Mouse (Mus musculus) heart, postnatal 0 days (tissue): ENCODE measurements at regions not wholly inside any gene's neighbourhood (a gene's known extent, or its start where the extent isn't known, plus 50 kb on each side); places are given as distances from the start of the nearest gene placed in this dataset.

Experiments
- ATAC-seq: fragments of 200-750 bp; cut with Nextera tagmentation; 2 replicates; pipeline ENCODE4 v1.8.0; 2017; ENCODE audit warnings: low read depth, moderate number of reproducible peaks, moderate library complexity; ENCODE audit not compliant: insufficient read depth
- DNase-seq: peaks from one replicate; pipeline ENCODE4 v3.0.0-alpha.2; 2016; ENCODE audit warnings: low spot score
- H3K27ac ChIP-seq: fragments of 300-500 bp; sonication (generic); 2 replicates; pipeline ENCODE4 v1.5.1; 2014; ENCODE audit warnings: low read depth, mild to moderate bottlenecking
- H3K27me3 ChIP-seq: fragments of 300-500 bp; sonication (generic); 2 replicates; pipeline ENCODE4 v1.6.1; 2014; ENCODE audit warnings: low read length, mixed read lengths; ENCODE audit not compliant: control insufficient read depth, insufficient read depth
- H3K36me3 ChIP-seq: fragments of 300-500 bp; sonication (generic); replicated peaks from 2 replicates; pipeline ENCODE4 v1.6.1; 2014; ENCODE audit warnings: low read length, mixed read lengths; ENCODE audit not compliant: control insufficient read depth, insufficient read depth
- H3K4me1 ChIP-seq: fragments of 300-500 bp; sonication (generic); 2 replicates; pipeline ENCODE4 v1.6.1; 2014; ENCODE audit warnings: antibody characterized with exemption; ENCODE audit not compliant: control insufficient read depth, insufficient read depth
- H3K4me2 ChIP-seq: fragments of 300-500 bp; sonication (generic); 2 replicates; pipeline ENCODE4 v1.6.1; 2014; ENCODE audit warnings: low read depth, mild to moderate bottlenecking, low read length, moderate library complexity
- H3K4me3 ChIP-seq: fragments of 300-500 bp; sonication (generic); 2 replicates; pipeline ENCODE4 v1.5.1; 2014; ENCODE audit warnings: low read depth, low read length
- H3K9ac ChIP-seq: fragments of 300-500 bp; sonication (generic); replicated peaks from 2 replicates; pipeline ENCODE4 v1.6.1; 2014; ENCODE audit warnings: low read depth, low read length, mixed read lengths
- H3K9me3 ChIP-seq: fragments of 300-500 bp; sonication (generic); replicated peaks from 2 replicates; pipeline ENCODE4 v1.6.1; 2016; ENCODE audit warnings: low read length; ENCODE audit not compliant: control insufficient read depth
- CTCF ChIP-seq: IDR thresholded peaks from 2 replicates; pipeline ENCODE4 v1.5.1; 2016; ENCODE audit warnings: antibody characterized with exemption, control low read depth, low read depth
- EP300 ChIP-seq: IDR thresholded peaks from 2 replicates; pipeline ENCODE4 v1.6.1; 2016; ENCODE audit warnings: antibody characterized with exemption, low read depth
- WGBS: fragments of 180-500 bp; shearing (Covaris S2); extraction: QIAGEN DNeasy Blood & Tissue Kit; methylation state at CpG from one replicate; pipeline ENCODE4 v1.1.7; 2014; 5-methylcytosine and 5-hydroxymethylcytosine counted together

DNA sequence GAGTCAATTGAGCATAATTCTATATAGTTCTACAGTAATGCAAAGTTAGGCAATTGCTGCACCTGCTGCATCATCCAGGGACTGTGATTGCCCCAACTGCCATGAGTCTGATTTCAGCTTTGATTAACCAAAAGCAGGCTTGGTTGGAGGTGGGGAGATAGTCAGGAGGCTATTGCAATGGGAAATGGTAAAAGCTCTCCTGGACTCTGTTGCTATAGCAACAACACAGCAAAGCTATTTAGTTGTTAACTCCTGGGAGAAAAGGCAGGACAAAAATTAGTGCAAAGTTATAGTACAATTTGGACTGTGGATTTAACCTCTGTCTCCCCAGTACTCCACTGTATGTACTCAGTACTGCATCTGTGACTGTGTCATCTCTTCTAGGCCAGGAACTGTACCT lies 51.7 kb upstream of the Rasgrf1 start:
- Histone ChIP-seq H3K9ac (no peak overlapping the region), H3K36me3 (no peaks in the 10 kb centered on the region), H3K27me3 (no peaks in the 10 kb centered on the region), H3K4me1 (no peaks in the 10 kb centered on the region), H3K27ac (no peak overlapping the region), H3K9me3 (no peaks in the 10 kb centered on the region), H3K4me3 (no peak overlapping the region), H3K4me2 (no peak overlapping the region)
- no peak for DNase-seq
- TF ChIP-seq EP300: no peak
- no peak for TF ChIP-seq CTCF
- ATAC-seq: no peak

DNA sequence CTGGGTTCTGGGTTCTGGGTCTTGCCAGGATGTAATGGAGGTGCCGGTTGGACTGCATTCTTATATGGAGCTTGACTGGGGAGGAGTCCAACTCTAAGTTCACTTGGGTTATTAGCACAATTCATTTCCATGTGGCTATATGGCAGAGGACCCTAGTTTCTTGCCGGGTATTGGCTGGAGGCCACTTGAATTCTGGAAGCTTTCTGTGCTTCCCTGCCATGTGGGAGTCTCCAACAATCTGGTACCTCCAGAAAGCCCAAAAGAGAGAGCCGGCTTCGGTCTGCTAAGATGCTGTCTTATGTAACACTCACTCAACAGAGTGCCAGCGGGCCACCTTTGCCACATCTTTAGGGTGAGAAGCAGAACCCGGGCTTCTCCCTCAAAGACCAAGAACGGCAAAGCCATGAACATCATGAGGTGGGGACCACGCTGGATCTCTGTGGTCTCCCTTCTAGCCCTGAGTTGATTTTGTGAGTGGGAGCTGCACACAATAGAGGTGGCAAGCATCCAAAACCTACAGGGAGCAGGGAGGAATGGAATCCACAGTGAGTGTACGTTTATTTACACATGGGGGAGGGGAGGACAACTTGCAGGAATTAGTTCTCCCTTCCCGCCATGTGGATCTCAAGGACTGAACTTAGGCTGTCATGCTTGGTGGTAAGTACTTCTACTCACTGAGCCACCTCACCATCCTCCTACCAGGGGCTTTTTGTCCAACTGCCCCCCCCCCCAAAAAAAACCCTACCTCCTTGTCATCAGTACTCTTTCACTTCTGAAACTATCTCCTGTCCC lies 59.0 kb upstream of the Rasgrf1 start:
- no peak for ATAC-seq
- Histone ChIP-seq H3K4me2 (no peak overlapping the region), H3K27ac (no peak overlapping the region)

DNA sequence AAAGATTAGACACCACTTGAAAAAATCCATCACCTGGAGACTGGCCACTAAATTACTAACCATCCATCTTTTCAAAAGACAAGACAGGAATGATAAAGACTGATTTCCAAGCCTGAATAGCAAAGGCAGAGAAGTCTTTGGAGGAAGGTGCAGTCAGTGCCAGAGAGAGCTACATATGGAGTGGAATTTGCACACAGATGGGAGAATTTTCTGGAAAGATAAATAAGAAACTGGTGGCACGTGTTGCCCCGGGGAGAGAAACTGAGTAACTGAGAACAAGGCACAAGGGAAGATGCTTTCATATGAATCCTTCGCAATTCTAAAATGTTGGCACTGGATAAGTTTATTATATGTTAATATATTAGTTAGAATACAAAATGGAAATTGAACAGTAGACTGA lies 59.8 kb upstream of the Rasgrf1 start:
- ATAC-seq: no peak
- Histone ChIP-seq H3K27ac (no peak overlapping the region), H3K4me3 (no peak overlapping the region), H3K4me1 (no peaks in the 10 kb centered on the region), H3K27me3 (no peaks in the 10 kb centered on the region), H3K9me3 (no peaks in the 10 kb centered on the region), H3K9ac (no peak overlapping the region), H3K36me3 (no peaks in the 10 kb centered on the region), H3K4me2 (no peak overlapping the region)
- TF ChIP-seq CTCF (no peak), EP300 (no peak)
- DNase-seq: no peak
- 87% methylated on average over 3 of the region's 3 CpGs for WGBS

More for the DNA sequence above, 59.0 kb upstream of the Rasgrf1 start:
- WGBS: 71% methylated on average over 10 of the region's 10 CpGs
- Histone ChIP-seq H3K9ac (no peak overlapping the region), H3K4me3 (no peak overlapping the region), H3K9me3 (no peaks in the 10 kb centered on the region), H3K36me3 (no peaks in the 10 kb centered on the region), H3K4me1 (no peaks in the 10 kb centered on the region), H3K27me3 (no peaks in the 10 kb centered on the region)
- TF ChIP-seq CTCF (no peak), EP300 (no peak)
- DNase-seq: no peak

DNA sequence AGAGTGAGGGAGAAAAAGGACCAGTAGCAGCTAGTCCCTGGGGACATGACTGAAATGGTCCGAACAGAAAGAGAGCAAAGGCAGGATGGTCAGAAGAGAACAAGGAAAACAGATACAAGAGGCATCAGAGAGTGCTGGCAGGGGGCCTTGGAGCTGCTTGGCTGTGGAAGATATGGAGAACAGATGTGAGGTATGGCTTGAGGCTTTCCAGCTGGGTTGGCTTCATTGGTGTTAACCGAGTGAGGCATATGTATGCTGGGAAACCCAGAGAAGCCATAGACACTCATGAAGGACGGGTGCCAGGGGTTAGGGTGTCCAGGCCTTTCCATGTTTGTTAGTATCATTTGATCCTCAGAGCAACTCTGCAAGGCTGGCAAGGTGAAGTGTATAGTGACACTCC lies 61.1 kb upstream of the Rasgrf1 start:
- no peaks in the 10 kb centered on the region for H3K27me3 ChIP-seq
- ATAC-seq (no peak), DNase-seq (no peak)
- no peak overlapping the region for H3K4me2 ChIP-seq
- H3K36me3 ChIP-seq: no peaks in the 10 kb centered on the region
- H3K4me1 ChIP-seq: no peaks in the 10 kb centered on the region
- WGBS: 48% methylated on average over 3 of the region's 3 CpGs
- no peaks in the 10 kb centered on the region for H3K9me3 ChIP-seq
- no peak overlapping the region for H3K4me3 ChIP-seq
- no peak overlapping the region for H3K27ac ChIP-seq
- TF ChIP-seq EP300: no peak
- TF ChIP-seq CTCF: no peak
- H3K9ac ChIP-seq: no peak overlapping the region

DNA sequence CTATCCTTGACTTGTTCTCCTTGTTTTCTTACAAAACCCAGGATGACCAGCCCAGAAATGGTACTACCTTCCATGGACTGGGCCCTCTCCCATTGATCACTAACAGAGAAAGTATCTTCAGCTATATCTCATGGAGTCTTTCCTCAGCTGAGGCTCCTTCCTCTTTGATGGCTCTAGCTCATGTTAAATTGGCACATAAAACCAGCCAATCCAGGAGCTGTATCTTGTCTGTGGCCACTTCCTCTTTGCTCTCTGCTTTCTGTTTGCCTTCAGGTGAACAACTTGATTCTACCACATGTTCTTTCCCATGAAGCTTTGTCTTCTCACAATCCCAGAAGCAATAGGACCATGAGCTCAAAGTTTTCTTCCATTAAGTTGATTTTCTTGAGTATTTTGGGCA lies 62.7 kb upstream of the Rasgrf1 start:
- Histone ChIP-seq H3K9me3 (no peaks in the 10 kb centered on the region), H3K27me3 (0 out of 2 replicates have a peak, but pooled peaks cover 4% of the 10 kb centered on the region), H3K9ac (no peak overlapping the region), H3K4me2 (no peak overlapping the region), H3K4me3 (no peak overlapping the region), H3K4me1 (no peaks in the 10 kb centered on the region), H3K27ac (no peak overlapping the region), H3K36me3 (no peaks in the 10 kb centered on the region)
- TF ChIP-seq EP300 (no peak), CTCF (no peak)
- ATAC-seq (no peak), DNase-seq (no peak)

DNA sequence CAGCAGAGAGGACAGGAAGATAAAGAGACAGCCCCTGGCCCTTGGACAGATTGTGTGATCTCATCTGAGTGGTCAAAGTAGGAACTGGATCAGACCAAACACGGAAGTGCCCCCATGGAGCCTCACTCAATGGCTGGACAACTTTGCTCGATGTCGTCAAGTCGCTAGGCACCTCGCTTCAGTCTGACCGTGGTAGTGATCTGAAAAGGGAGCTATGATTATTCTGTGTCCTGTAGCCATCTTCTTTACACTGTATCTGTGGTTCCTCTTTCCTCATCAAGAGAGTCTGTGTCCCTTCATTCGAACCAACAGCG lies 67.0 kb upstream of the Rasgrf1 start:
- no peaks in the 10 kb centered on the region for H3K36me3 ChIP-seq
- 80% methylated on average over 8 of the region's 8 CpGs for WGBS
- no peaks in the 10 kb centered on the region for H3K4me1 ChIP-seq
- no peaks in the 10 kb centered on the region for H3K9me3 ChIP-seq
- no peak overlapping the region for H3K27ac ChIP-seq
- H3K4me3 ChIP-seq: no peak overlapping the region
- H3K4me2 ChIP-seq: no peak overlapping the region
- TF ChIP-seq EP300 (no peak), CTCF (no peak)
- no peak for DNase-seq
- no peak for ATAC-seq
- no peak overlapping the region for H3K9ac ChIP-seq
- 0 out of 2 replicates have a peak, but pooled peaks cover 4% of the 10 kb centered on the region for H3K27me3 ChIP-seq
